Mouse (Mus musculus) cerebellum, adult 9-10 months (tissue): ENCODE measurements around the gene Siah1b.

Source experiments
- DNase-seq: peaks from one replicate; pipeline ENCODE4 v3.0.0; 2022

Siah1b gene

GRCm38 (mm10) chrX:164076040-164076775 lies at the start of gene Siah1b:
Gene Siah1b (minus strand): TSS chrX:164076493.
- peak; percentile 96 for DNase-seq

DNA sequence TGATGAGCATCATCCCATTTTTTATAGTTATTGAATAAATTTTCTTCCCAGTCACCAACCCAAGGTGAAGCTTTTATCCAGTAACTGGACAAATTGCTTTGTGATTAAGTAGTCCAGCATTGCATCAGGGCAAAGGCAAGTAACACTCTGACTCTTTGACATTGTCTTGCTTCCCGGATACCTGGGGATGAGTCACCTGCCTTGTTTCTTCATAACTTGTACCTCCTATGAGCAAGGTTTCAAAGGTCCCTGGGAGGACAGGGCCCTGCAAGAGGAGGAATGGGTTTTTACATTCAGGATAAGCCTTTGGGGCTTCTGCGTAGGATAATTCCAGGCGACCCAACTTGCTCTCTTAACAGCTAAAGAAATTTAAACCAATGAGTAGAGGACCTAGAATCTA lies 47.6 kb upstream of the Siah1b start:
- no peak for DNase-seq

- no peak for DNase-seq
These were observed 37.5 kb upstream of the Siah1b start for GRCm38 (mm10) chrX:164113744-164114143.

DNA sequence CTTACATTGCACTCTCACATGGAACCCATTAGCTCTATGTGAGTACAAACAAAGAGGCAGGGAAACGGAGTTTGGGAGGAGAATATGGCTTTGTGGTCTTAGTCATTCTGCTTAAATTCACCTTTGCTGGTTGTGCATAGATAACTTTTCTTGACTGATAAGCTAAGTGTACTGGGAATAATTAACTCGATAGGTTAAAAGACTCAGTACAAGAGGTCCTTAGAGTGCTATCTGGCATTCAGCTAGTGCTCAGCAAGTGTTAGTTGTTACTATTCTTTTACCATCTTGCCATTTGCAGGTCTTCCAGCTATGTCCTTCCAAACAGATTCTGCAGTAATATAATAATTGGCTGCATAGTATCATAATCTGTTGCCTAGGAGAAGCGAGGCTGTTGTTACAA lies 34.9 kb upstream of the Siah1b start:
- DNase-seq, result no peak

DNA sequence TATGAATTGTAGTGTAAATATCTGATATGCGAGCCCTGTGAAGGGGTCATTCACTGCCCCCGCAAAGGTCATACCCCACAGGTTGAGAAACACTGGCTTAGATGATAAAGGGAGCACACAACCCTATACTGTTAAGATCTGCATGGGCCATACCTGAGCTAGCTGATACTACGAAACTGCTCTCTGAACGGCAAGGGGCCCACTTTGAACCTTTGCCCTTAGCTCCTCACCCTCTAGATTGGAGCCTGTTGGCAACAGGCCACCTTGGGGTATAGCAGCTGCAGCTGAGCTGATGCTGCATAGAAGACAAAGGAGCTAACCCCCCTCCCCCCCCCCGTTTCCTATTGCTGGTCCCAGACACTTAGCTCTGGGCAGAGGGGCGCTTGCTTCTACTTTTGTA lies 26.4 kb upstream of the Siah1b start:
- no peak for DNase-seq

GRCm38 (mm10) chrX:164102198-164102597 lies 25.9 kb upstream of the Siah1b start:
- no peak for DNase-seq

DNA sequence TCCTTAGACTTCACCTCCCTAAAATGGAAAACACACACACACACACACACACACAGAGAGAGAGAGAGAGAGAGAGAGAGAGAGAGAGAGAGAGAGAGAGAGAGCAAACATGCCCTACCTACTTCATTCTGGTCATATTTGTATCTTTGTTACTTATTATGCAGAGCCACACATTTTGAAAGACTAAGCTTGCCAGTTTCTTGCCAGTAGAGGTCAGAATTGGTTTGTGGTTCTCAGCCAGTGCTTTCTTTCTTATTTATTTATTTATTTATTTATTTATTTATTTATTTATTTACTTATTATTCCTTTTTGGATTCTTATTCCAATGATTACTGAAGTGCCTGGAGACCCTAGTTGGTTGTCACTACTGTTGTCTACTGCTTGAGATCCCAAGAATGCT lies 25.2 kb upstream of the Siah1b start:
- DNase-seq, result no peak

DNA sequence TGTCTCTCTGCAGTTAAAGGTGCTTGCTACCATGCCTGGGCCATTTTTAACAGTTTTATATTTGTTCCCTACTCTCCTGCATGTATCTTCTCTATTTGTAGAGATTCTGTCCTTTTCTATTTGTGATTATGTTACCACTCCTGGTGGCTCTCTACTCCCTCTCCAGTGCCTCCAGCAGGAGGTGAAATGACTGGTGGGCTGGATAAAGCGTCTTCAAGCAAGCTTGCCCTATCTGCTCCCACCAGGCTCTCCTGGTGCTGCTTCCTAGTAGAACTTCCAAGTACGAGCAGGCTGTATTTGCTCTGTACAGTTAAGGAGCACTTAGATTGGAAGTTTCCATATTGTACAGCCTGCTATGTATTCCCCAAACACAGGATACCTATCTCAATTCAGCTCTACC lies 19.5 kb upstream of the Siah1b start:
- DNase-seq, result no peak

DNA sequence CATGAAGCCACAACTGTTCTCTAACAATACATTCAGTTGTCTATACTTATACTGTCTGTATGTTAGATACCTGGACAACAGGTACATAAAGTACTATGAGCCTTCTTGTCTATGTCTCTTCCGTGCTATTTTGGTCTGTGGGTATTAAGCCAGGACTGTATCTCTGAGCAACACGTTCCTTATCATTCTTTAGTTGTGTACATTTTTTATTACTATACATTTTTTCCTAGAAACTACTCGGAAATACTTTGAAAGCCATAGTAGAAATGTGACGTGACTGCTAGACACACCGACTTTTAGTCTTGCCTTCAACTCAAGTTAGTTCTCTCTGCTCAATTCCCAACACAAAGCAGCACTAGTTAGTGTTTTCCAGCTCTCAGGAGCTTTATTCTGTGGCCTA lies 17.1 kb upstream of the Siah1b start:
- no peak for DNase-seq

DNA sequence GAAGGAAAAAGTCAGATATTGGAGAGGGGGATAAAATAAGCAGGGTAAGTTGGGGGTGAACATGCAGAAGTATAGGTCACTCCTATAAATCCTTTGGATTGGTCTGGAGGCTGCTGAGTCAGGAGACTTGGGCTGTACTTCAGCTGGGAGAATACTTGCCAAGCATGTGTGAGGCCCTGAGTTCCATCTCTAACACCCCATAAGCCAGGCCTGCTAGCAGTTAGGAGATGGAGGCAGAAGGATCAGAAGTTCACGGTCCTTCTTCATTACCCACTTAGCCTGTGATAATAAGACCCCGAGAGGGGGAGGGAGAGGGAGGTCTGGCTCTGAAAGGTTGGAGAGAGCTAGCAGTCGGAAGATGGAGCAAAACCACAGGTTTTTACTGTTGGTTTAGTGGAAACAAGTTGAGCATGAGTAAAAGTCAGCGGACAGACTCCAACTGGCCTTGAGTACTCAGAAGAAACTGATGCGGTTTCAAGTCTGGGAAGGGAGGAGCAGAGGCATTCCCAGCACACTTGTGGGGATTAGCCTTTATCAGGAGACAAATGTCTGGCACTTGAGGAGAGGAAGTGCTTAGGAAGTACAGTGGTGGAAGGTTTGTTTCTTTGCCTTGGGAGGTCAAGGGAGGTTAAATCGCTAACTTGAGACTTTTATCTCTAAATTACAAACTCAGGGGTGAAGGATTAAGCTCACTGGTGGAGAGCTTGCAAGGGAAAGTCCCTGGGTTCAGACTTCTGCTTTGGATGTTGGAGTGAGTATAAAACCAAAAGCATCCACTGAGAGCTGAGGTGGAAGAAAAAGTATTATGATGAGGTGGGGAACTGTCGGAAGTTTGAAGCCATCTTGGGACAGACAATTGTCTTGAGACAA lies 16.2 kb upstream of the Siah1b start:
- no peak for DNase-seq

DNA sequence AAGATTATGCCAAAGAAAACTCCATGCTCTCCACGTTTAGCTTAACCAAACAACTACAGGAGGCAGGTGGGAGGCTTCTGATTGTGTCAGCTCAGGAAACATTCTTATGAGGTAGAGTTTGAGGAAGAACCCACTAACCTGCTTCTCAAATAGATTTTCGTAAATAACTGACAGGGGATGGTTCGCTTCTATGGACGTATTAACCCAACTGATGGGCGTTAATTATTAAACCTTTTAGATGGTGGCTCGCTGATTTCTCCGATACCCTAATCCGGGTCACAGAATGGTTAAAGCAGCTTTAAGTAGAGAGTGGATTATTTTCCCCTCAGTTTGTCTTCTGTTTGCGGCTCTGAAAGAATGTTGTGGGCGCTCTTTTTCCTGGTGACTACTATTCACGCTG lies 13.6 kb upstream of the Siah1b start:
- DNase-seq, result no peak

- peak; percentile 37 for DNase-seq
These were observed 12.3 kb upstream of the Siah1b start, which contains the start of gene Cltrn for GRCm38 (mm10) chrX:164088582-164088981. Gene Cltrn (plus strand): TSS chrX:164088830.

DNA sequence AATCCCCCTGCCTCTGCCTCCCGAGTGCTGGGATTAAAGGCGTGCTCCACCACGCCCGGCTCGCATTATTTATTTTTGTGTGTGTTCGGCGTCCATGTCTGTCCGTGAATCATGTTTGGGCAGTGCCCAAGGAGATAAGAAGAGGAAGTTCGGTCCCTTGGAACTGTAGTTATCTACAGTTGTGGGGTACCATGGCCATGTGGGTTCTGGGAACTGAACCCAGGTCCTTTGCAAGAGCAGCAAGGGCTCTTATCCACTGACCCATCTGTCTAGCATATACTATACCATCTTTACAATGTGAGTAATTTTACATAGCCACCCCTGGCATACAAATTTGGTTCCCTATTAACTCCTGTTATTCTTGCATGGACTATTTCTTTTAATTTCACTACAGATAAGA lies 5.7 kb upstream of the Siah1b start:
- DNase-seq, result no peak

DNA sequence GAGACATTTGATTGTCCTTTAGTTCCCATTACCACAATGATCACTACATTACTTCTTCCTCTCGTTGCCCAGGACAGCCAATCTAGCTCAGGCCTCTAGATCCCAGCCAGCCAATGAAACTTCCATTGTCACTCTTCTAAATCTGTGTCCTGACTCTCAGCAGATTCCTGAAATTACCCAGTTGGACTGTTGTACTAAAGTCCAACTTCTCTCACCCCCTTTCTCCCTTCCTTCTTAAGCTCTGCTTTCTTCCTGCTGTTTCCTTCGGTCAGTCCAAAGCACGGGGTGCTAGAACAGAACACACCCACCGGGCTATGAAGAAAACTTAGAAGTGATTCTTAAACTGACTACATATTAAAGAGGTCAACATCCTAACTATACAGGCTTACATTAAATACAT lies 7.3 kb downstream of the Siah1b start:
- DNase-seq, result no peak

DNA sequence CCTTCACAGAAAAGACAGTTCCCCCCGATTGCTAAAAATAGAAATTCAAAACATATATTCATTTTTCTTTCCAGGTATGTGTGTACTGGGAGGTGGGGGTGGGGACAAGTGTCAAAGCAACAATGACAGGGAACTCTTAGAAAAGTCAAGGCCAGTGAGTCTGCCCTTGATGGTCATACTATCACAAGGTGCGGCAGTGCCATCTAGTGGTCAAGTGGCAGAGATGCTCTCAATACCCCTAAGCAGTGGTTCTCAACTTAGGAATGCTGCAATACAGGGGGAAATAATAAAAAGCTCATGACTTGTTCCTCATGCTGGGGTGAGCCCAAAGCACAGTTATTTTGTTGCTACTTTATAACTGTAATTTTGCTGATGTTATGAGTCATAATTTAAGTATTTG lies 10.1 kb downstream of the Siah1b start:
- DNase-seq, result peak; percentile 62

DNA sequence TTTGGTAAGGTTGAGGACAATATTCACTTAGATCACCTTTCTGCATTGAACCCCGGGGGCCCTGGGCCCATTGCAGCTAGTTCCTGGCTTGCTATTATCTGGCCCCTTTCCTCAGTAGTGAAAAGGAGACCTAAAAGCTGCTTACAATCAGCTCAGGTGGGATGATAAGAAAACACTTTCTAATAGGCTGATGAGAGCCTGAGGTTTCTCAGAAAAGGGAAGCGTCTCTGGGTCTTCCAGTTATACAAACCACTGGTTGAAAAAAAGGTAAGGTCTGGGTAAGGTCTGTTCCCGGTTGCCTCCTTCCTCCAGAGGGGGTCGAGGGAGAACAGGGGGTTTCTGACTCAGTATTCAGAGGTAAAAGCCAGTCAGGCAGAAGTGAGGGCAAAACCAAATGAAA lies 17.2 kb downstream of the Siah1b start:
- no peak for DNase-seq

DNA sequence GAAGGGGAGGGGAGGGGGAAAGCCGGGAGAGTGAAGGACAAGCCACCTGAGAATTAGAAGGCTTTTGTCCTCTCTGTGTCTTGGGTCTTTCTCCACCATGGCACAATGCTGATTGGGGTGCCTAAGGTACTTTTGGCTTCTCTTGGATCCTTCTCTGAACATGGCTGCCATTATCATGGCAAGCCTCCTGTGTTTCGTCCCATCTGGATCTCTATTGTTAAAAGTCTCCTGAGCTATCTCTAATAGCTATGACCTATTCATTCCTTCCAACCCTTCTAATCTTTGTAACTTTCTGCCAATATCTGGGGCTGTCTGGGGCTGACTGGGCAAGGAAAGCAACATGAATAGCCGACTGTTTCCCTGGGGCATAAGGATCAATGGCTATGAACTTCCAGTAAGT lies 17.8 kb downstream of the Siah1b start:
- no peak for DNase-seq

GRCm38 (mm10) chrX:164055726-164056125 lies 20.6 kb downstream of the Siah1b start:
- DNase-seq, result no peak

DNA sequence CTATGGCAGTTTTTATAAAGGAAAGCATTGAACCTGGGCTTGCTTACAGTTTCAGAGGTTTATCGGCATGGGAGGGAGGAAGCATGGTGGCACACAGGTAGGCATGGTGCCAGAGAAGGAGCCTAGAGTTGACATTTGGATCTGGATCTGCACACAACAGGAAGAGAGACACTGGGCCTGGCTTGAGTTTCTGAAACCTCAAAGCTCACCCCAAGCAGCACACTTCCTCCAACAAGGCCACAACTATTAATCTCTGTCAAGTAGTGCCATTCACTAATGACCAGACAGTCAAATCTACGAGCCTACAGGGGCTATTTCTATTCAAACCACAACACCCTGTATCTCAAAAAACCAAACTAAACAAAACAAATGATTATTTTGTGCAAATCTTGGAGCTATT lies 29.6 kb downstream of the Siah1b start:
- no peak for DNase-seq

DNA sequence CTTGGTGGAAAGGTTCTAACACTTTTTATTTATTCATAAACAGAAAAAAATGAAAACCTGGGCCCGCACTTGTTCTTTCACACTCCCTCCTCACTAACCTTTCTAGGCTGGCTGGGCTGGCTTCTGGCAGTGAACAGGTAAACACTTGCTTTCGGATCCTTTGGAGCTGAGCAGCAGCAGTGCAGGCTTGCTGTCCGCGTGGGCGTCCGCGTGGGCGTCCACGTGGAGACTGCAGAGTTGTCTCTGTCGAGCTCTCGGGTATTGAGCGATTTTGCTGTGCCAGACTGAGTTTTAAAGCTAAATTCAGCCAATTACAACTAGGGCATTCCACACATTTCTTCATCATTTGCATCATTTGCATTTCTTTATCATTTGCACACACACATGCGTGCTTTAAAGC lies 34.2 kb downstream of the Siah1b start:
- DNase-seq, result no peak

- no peak for DNase-seq
These were observed 37.4 kb downstream of the Siah1b start for GRCm38 (mm10) chrX:164038882-164039281.

GRCm38 (mm10) chrX:164035931-164036330 lies 40.4 kb downstream of the Siah1b start:
- DNase-seq, result no peak

- no peak for DNase-seq
These were observed 40.9 kb downstream of the Siah1b start for GRCm38 (mm10) chrX:164035401-164035800.

GRCm38 (mm10) chrX:164032526-164032925 lies 43.8 kb downstream of the Siah1b start:
- DNase-seq, result no peak
